Mouse (Mus musculus) mouse trophoblast stem cell (cell line): ENCODE measurements around the gene Zfp184.

ENCODE experiments used
- in situ Hi-C, 2 experiments: fragments of 300-500 bp; cut with MseI, MboI; formaldehyde crosslinking; loops; 2 replicates in 1 of 2; 3 replicates in 1 of 2; pipeline ENCODE4 v1.15.1; 2025

Gene Zfp184

DNA sequence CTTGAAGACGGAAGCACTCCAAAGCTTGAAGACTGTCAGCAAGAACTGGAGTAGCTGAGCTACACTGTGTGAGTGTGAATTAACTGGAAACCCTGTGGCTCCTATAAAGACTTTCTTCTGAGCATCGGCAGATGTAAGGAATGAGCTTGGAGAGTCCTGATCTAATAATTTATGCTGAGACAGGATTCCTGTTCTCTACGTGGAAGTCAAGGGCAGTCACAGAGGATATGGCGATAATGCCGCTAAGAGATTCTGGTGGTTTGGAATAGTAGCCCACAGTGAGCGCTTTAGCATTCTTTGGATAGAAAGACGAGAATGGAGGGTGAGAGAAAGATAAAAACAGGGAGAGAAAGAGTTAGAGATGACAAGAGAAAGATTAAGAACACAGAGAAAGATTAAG lies 63.0 kb downstream of the Zfp184 start:
- in situ Hi-C loops: no loop called here

DNA sequence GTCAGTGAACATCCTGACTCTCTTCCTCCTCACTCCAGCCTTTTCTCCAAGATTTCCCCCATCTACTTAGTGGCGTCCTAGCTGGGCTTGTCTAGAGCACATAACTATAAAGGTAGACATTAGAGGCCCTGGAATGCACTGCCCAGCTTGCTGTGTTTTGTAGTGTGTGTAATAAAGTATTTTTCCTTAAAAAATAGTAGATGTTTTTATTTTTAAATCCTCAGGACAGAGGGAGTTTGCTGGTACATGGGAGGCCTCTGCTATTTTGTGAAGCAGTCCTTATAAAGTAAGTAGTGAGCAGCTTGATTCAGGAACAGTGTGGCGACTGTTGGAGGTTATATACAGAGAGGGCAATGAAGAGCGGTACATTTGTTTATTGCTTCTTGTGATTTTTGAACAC lies 63.8 kb downstream of the Zfp184 start:
- in situ Hi-C loops: no loop called here

DNA sequence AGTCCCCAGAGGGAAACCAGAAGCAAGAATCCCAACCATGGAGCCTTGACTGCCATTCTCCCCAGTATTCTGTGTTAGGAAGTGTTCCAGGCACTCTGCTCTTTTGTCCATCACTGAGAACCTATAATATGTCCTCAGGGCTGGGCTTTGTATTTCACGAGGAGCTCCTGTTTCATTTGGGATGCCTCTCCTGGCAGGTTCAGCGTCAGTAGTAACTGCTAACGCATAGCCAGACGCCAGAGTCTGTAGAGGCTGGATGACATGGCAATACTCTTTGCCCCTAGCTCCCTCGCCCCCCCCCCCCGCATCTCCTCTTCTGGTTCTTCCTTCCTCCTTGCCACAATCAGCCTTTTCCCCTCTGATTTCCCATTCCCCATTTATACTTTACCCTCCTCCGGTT lies 64.7 kb downstream of the Zfp184 start, which contains the start of gene Prss16:
Prss16 (minus strand) TSS at position 101 of the 400 bp plus-strand sequence.
- in situ Hi-C loops: no loop called here
